Mouse (Mus musculus) cortical plate, adult 2 months (tissue): ENCODE measurements around the gene Cemip. TPM values are rescaled to one million over a fixed set of nuclear protein-coding genes. Genes with fewer than 3 reads are reported as not detected.

Experiments used
- H3K27ac ChIP-seq: fragments of 200-500 bp; 2 replicates; pipeline ENCODE4 v1.5.1; 2012; ENCODE audit warnings: low read length, control low read depth, inconsistent platforms; ENCODE audit not compliant: insufficient read depth
- H3K4me1 ChIP-seq: fragments of 200-500 bp; 2 replicates; pipeline ENCODE4 v1.6.1; 2011; ENCODE audit warnings: low read length; ENCODE audit not compliant: control insufficient read depth, insufficient read depth
- H3K4me3 ChIP-seq: fragments of 200-500 bp; 2 replicates; pipeline ENCODE4 v1.5.1; 2011; ENCODE audit warnings: mild to moderate bottlenecking, low read length, control low read depth; ENCODE audit not compliant: insufficient read depth
- CTCF ChIP-seq: fragments of 200-500 bp; IDR thresholded peaks from 2 replicates; pipeline ENCODE4 v1.5.1; 2011; ENCODE audit warnings: mild to moderate bottlenecking, control low read depth, low read length; ENCODE audit not compliant: insufficient read depth; ENCODE audit errors: extremely low read depth
- POLR2A ChIP-seq: fragments of 200-500 bp; IDR thresholded peaks from 2 replicates; pipeline ENCODE4 v1.6.1; 2011; ENCODE audit warnings: mild to moderate bottlenecking, low read length, control low read depth; ENCODE audit not compliant: insufficient read depth; ENCODE audit errors: extremely low read depth
- polyA plus RNA-seq: library from polyadenylated mRNA; depleted of rRNA; stranded (reverse); fragments of >200 nt; gene quantifications from 2 replicates; pipeline ENCODE4 v1.2.3, GENCODE M21; 2012

The Cemip gene
- polyA plus RNA-seq, 1 experiment: 5.8 TPM

DNA sequence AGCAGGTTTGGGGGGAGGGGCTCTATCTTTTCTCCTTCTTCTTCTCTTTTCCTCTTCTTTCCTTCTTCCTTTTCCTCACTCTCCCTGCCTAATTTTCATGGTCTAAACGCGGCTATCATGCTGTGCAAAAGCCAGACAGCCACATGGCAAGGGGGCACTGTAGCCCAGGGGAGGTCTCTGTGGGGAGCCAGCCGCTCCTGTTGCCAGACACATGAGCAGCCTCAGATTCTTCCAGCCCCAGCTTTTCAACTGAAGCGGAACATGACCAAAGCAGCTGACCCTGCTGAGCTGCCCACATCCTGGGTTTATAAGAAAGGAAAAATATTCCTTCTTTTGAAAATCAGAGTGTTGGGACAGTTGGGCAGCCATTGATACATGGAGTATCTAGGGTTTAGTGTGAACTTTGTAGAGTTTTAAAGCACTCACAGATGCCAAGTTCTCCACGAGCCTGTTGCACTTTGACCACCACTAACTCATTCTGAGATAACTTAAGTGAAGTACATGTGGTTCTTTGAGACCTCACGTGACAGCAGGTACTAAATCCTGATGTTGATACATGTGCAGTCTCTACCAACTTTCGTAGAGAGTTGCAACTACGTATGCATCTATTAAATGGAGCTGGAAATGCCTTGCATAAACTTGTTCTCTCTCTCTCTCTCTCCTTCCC lies 46.3 kb downstream of the Cemip start:
- TF ChIP-seq CTCF: no peak
- TF ChIP-seq POLR2A: no peak
- no peak overlapping the region for H3K27ac ChIP-seq

DNA sequence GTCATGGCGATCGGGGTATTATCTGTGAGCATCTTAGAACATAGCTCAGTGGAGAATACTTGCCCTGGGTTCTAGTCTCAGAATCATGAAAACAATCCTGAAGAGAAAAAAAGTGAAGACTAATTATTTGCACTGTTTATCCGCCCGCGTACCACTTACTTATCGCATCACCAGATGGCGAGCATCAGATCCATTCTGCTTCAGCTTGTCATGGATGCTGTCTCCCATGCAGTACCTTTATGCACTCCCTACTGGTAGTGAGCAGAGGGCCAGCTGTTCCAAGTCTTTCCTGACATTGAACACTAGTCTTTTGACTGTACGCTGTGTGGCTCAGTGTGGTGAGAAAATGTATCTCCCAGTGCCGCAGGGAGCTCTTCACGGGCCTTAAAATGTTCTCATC lies 47.7 kb downstream of the Cemip start:
- H3K4me3 ChIP-seq: no peak overlapping the region
- TF ChIP-seq CTCF: no peak
- TF ChIP-seq POLR2A: no peak
- H3K27ac ChIP-seq: no peak overlapping the region
- no peaks in the 10 kb centered on the region for H3K4me1 ChIP-seq

More for the DNA sequence above, 46.3 kb downstream of the Cemip start:
- Histone ChIP-seq H3K4me1 (no peaks in the 10 kb centered on the region), H3K4me3 (no peak overlapping the region)

DNA sequence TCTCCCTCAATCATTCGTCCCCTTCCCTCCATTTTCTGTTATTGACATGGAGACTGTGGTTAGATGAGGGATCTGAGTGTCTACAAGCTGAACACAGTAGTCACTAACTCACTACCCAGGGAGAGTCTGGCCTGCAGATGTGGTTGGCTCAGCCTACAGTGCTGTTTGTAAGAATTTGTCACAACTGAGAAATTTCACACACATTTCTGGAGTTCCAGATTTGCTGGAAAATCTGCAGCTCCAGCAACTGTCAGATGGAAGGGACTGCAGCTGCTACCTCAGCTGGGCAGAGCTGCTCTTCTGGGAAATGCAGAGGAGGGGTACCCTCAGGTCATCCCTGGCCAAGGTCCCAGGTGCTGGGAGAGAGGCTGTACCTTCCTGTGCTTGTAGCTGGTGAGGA lies 53.5 kb downstream of the Cemip start:
- Histone ChIP-seq H3K4me3 (no peak overlapping the region), H3K4me1 (peaks cover 1% of the 10 kb centered on the region; the same call in 1 of the 2 replicates)
- TF ChIP-seq CTCF (no peak), POLR2A (no peak)

DNA sequence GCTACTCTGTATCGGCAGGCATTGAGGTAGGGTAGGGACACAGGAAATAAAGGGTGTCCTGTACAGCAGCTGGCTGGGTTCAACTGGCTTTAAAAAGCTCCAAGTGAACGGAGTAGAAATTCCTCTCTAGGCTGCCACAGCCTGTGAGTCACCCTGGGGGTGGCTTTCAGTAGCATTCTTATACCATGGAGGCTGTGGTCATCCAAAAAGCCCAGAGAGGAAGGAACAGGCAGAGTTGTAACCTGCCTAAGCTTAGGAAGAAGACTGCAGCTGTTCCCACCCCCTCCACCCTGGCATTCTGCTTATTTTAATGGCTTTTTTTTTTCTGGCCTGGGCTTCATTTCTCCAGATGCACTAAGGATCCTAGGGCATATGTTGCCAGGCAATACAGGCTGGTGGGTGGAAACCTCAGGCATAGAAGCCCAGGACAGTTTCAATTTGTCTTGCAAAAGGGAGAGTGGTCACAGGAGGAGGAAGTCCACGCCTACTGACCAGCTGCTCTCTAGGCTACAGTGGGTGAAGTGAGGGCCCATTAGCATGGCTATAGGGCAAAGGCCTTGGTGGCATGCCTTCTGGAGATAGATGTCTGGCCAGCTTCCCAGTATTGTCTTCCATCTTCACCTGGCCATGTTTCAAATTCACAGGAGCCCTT lies 57.1 kb downstream of the Cemip start:
- Histone ChIP-seq H3K4me3 (no peak overlapping the region), H3K27ac (no peak overlapping the region), H3K4me1 (peaks cover 1% of the 10 kb centered on the region; the same call in 1 of the 2 replicates)
- TF ChIP-seq POLR2A (no peak), CTCF (no peak)

More for the DNA sequence above, 53.5 kb downstream of the Cemip start:
- no peak overlapping the region for H3K27ac ChIP-seq

DNA sequence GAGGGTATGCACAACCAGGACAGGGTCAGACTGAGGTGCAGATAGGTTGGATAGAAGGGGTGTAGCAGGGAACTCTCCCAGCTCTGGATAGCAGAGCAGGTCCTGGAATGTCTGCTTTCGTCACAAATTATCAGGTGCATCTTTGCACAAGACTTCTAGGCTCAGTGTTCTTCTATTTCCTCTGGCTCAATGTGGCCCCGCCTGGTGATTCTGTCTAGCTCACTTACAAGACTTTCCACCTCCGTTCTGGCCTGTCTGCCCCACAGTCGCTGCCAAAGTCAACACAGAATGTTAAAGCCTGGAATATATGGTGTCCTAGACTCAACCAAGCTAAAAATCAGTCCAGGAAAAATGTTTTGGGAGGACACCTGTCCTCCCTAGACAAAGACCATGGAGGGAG lies 57.9 kb downstream of the Cemip start:
- Histone ChIP-seq H3K4me1 (peaks cover 1% of the 10 kb centered on the region; the same call in 1 of the 2 replicates), H3K4me3 (no peak overlapping the region), H3K27ac (no peak overlapping the region)
- no peak for TF ChIP-seq CTCF
- TF ChIP-seq POLR2A: no peak

DNA sequence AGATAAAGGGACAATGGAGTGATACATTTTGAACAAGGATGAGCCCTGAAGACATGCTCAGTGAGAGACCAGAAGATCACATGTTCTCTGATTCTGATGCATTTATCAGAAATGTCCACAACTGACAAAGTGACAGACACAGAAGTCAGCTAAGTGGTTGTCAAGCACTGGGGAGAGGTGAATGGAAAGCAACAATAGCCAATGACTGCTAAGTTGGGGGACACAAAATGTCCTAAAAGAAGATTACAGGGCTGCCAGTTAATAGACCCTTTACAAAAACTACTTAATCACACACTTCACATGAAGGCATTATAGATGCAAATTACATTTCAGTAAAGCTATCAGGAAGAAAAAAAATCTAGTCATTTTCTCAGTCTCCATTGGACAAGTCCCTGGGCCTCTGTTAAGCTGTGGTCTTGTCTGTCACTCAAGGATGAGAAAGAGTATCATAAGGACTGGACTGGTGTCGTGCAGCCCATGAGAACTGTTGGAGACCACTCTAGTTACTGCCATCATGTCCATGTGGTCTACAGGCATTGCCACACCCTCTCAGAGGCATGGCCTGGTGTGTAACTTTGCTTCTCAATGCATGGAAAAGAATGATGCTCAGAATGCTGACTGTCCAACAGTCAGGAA lies 59.2 kb downstream of the Cemip start:
- TF ChIP-seq POLR2A (no peak), CTCF (no peak)
- Histone ChIP-seq H3K27ac (no peak overlapping the region), H3K4me3 (no peak overlapping the region), H3K4me1 (peaks cover 1% of the 10 kb centered on the region; the same call in 1 of the 2 replicates)

DNA sequence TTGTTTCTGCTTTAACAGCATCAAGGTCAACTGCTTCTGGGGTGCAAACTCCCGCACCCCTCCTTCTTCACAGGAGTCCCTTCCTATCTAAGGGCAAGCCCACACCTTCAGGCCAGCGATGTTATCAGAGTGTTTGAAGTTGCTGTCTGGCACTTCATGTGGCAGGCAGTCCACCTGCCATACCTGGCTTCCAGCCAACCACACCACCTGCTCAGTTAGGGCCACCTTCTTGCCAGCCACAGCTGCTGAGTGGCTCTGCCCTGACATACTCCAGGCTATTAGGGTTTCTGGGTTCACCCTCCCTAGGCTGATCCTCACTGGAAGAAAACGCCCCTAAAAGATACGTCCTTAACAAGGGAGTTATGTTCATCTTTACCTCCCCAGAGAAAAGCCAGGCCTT lies 60.2 kb downstream of the Cemip start:
- H3K4me1 ChIP-seq: peaks cover 1% of the 10 kb centered on the region; the same call in 1 of the 2 replicates
- no peak overlapping the region for H3K27ac ChIP-seq
- TF ChIP-seq POLR2A (no peak), CTCF (no peak)
- no peak overlapping the region for H3K4me3 ChIP-seq

DNA sequence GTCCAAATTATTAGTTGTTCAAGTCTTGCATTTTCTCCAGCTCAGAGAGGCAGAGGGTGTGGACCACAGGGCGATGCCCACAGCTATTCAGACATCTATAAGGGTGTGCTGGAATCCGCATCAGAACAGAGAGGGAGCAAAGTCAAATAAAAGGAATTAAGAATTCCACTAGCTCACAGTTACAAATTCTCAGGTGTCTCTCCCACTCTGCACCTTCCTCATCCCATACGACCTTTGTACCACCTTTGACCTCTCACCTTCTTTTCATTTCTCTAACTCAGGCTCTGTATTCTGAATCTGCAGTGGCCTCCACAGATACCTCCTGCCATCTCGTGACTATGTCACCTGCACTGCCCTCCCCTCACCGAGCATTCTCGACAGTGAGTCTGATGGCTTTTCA lies 62.8 kb downstream of the Cemip start:
- Histone ChIP-seq H3K4me1 (0 out of 2 replicates have a peak, but pooled peaks cover 3% of the 10 kb centered on the region), H3K27ac (no peak overlapping the region), H3K4me3 (no peak overlapping the region)
- no peak for TF ChIP-seq POLR2A
- TF ChIP-seq CTCF: no peak

DNA sequence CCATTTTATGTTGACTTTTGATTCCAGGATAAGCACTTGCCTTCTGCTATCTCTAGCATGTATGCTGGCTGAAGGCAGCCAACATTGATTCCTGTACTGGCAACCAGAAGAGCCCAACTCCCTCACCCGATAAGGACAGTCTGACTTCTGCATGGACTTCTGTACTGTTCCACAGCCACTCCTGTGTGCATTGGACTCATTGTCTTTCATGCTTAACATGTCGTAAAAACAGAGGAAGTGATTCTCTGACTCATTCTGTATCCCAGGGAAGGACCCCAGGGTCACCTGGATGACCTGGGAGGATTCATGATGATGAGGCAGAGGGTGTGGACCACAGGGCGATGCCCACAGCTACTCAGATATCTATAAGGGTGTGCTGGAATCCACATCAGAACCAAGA lies 63.8 kb downstream of the Cemip start:
- TF ChIP-seq POLR2A: no peak
- TF ChIP-seq CTCF: no peak
- H3K27ac ChIP-seq: no peak overlapping the region
- no peak overlapping the region for H3K4me3 ChIP-seq
- H3K4me1 ChIP-seq: 0 out of 2 replicates have a peak, but pooled peaks cover 3% of the 10 kb centered on the region
